Mouse (Mus musculus) heart, embryonic 16.5 days (tissue): ENCODE measurements around the gene Mfn2. TPM values are rescaled to one million over a fixed set of nuclear protein-coding genes. Genes with fewer than 3 reads are reported as not detected.

Experiments
- ATAC-seq: fragments of 200-750 bp; cut with Nextera tagmentation; replicated peaks from 2 replicates; pipeline ENCODE4 v1.8.0; 2017; ENCODE audit warnings: moderate number of reproducible peaks; ENCODE audit not compliant: insufficient read depth, low FRiP score; ENCODE audit errors: extremely low read depth
- H3K27ac ChIP-seq: fragments of 300-500 bp; sonication (generic); 2 replicates; pipeline ENCODE4 v1.5.1; 2014; ENCODE audit warnings: mild to moderate bottlenecking, low read length, control low read depth, moderate library complexity
- H3K27me3 ChIP-seq: fragments of 300-500 bp; sonication (generic); 2 replicates; pipeline ENCODE4 v1.6.1; 2014; ENCODE audit warnings: low read length, mixed read lengths; ENCODE audit not compliant: control insufficient read depth, insufficient read depth
- H3K36me3 ChIP-seq: fragments of 300-500 bp; sonication (generic); 2 replicates; pipeline ENCODE4 v1.6.1; 2014; ENCODE audit not compliant: control insufficient read depth, insufficient read depth
- H3K4me1 ChIP-seq: fragments of 300-500 bp; sonication (generic); 2 replicates; pipeline ENCODE4 v1.6.1; 2014; ENCODE audit warnings: low read length, mixed read lengths; ENCODE audit not compliant: control insufficient read depth, insufficient read depth
- H3K4me2 ChIP-seq: fragments of 300-500 bp; sonication (generic); 2 replicates; pipeline ENCODE4 v1.6.1; 2014; ENCODE audit warnings: low read depth, mild to moderate bottlenecking, control low read depth, low read length
- H3K4me3 ChIP-seq: fragments of 300-500 bp; sonication (generic); 2 replicates; pipeline ENCODE4 v1.5.1; 2014; ENCODE audit warnings: mild to moderate bottlenecking, control low read depth, low read length
- H3K9ac ChIP-seq: fragments of 300-500 bp; sonication (generic); 2 replicates; pipeline ENCODE4 v1.6.1; 2014; ENCODE audit warnings: low read length, control low read depth
- H3K9me3 ChIP-seq: fragments of 300-500 bp; sonication (generic); replicated peaks from 2 replicates; pipeline ENCODE4 v1.6.1; 2016; ENCODE audit warnings: low read length; ENCODE audit not compliant: control insufficient read depth
- WGBS: fragments of 180-500 bp; shearing (Covaris S2); extraction: QIAGEN DNeasy Blood & Tissue Kit; methylation state at CpG from one replicate; pipeline ENCODE4 v1.1.7; 2014; 5-methylcytosine and 5-hydroxymethylcytosine counted together
- polyA plus RNA-seq: library from polyadenylated mRNA; unstranded; fragments of >200 nt; fragmentation: Nextera tagmentation; extraction: Ambion mirVana; gene quantifications from 2 replicates; pipeline ENCODE4 v1.2.1, GENCODE M21; 2015

The Mfn2 gene
- polyA plus RNA-seq, 1 experiment from 2014 or later = 164 TPM

DNA sequence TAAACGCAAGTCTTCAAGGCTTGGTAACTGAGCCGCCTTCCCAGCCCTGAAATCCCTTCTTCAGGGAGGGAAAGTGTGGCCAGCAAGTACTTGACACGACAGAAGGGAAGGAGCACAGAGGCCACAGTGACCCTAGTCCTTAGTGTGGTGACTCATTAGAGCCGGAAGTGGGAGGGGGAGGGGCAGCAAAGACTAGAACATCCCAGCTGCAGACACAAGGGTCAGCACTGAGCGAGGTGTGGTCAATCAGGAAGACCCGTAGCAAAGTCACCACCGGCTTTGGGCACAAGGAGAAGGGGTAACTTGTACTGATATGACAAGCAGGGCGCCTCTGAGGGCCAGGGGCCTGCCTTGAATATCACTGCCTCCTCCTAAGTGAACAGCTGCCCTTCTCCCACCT lies 23.2 kb upstream of the Mfn2 start:
- Histone ChIP-seq H3K9ac (no peak overlapping the region), H3K4me1 (peaks cover under 1% of the 10 kb centered on the region; the same call in 1 of the 2 replicates), H3K36me3 (peaks cover 48% of the 10 kb centered on the region), H3K9me3 (no peaks in the 10 kb centered on the region), H3K4me3 (no peak overlapping the region), H3K27ac (no peak overlapping the region), H3K4me2 (no peak overlapping the region), H3K27me3 (no peaks in the 10 kb centered on the region)
- no peak for ATAC-seq
- WGBS = 40% methylated on average over 8 of the region's 8 CpGs

DNA sequence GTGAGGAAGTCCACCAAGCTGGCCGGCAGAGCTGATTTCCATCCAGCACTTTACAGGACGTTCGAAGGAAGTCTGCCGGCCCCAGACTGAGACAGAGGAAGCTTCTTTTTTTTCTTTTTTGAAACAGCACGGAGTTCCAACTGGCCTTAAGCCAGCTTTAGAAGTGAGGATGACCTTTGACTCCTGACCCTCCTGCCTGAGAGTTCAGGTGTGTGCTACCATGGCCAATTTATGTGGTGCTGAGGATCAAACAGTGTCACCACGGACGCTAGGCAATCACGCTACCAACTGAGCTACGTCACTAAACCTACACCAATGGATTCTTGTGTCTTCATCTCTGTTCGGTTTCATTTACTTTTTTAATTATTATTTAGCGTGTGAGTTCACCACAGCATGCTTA lies 17.8 kb upstream of the Mfn2 start:
- WGBS = 69% methylated on average over 11 of the region's 11 CpGs
- H3K4me2 ChIP-seq = no peak overlapping the region
- no peak overlapping the region for H3K4me3 ChIP-seq
- ATAC-seq = no peak
- no peaks in the 10 kb centered on the region for H3K4me1 ChIP-seq
- no peak overlapping the region for H3K27ac ChIP-seq
- H3K36me3 ChIP-seq = peaks cover 45% of the 10 kb centered on the region
- H3K27me3 ChIP-seq = no peaks in the 10 kb centered on the region
- H3K9me3 ChIP-seq = no peaks in the 10 kb centered on the region
- no peak overlapping the region for H3K9ac ChIP-seq

DNA sequence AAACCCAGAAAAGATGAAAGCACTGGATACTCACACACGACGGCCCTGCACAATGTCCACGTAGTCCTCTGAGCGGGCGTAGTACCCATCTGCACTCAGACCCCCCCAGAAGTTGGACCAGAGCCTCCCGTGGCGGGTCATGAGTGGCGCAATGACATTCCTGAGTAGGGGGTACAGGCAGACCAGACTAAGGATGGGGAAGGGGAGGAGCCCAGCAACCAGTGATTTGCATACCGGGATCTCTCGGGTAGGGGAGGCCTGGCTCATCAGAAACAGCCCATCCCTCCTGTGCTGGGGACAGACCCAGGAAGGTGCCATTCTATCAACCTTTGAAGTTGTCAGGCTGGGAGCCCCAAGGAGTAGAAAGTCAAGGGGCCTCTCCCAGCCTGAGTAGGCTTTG lies 16.5 kb upstream of the Mfn2 start:
- 54% methylated on average over 10 of the region's 10 CpGs for WGBS
- H3K36me3 ChIP-seq = peaks cover 49% of the 10 kb centered on the region

GRCm38 (mm10) chr4:147918459-147919121 lies 14.1 kb upstream of the Mfn2 start:
- peak; percentile 38; the same call in 1 of the 2 replicates for ATAC-seq

More for the DNA sequence above, 16.5 kb upstream of the Mfn2 start:
- Histone ChIP-seq H3K4me3 (no peak overlapping the region), H3K9me3 (no peaks in the 10 kb centered on the region), H3K27ac (no peak overlapping the region), H3K4me1 (no peaks in the 10 kb centered on the region), H3K4me2 (no peak overlapping the region), H3K27me3 (no peaks in the 10 kb centered on the region), H3K9ac (no peak overlapping the region)
- ATAC-seq = no peak

DNA sequence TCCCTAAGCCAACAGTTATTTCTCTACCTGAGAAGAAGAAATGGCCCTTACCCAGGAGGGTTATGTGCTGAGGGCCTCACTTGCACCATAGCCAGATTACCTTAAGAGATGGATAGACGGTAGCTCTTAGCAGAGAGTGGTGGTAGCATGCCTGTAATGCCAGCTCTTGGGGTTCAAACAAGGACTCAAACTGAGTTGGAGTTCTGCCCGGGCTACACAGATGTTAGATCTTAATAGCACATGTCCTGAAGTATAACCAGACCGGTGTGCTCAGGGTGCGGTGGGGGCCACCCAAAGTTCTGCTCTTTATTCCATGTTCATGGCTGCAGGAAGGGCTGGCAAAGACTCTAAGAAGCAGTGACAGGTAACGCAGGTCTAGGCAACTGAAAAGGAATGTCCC lies 5.0 kb upstream of the Mfn2 start:
- peaks cover 26% of the 10 kb centered on the region for H3K36me3 ChIP-seq
- WGBS = 77% methylated on average over 5 of the region's 5 CpGs
- no peaks in the 10 kb centered on the region for H3K9me3 ChIP-seq
- no peak overlapping the region for H3K27ac ChIP-seq
- peaks cover 7% of the 10 kb centered on the region; the same call in 1 of the 2 replicates for H3K4me1 ChIP-seq
- H3K9ac ChIP-seq = no peak overlapping the region
- H3K4me3 ChIP-seq = no peak overlapping the region
- H3K27me3 ChIP-seq = no peaks in the 10 kb centered on the region
- no peak for ATAC-seq
- H3K4me2 ChIP-seq = no peak overlapping the region

More at GRCm38 (mm10) chr4:147918459-147919121, 14.1 kb upstream of the Mfn2 start:
- no peak overlapping the region for H3K27ac ChIP-seq
- 54% methylated on average over 7 of the region's 7 CpGs for WGBS
- no peak overlapping the region for H3K9ac ChIP-seq
- H3K4me1 ChIP-seq = no peaks in the 10 kb centered on the region
- no peaks in the 10 kb centered on the region for H3K9me3 ChIP-seq
- H3K36me3 ChIP-seq = peaks cover 46% of the 10 kb centered on the region
- H3K4me2 ChIP-seq = no peak overlapping the region
- no peak overlapping the region for H3K4me3 ChIP-seq
- no peaks in the 10 kb centered on the region for H3K27me3 ChIP-seq

GRCm38 (mm10) chr4:147906230-147906629 lies 1.7 kb upstream of the Mfn2 start:
- Histone ChIP-seq H3K27ac (no peak overlapping the region), H3K9me3 (no peaks in the 10 kb centered on the region), H3K4me3 (no peak overlapping the region), H3K9ac (no peak overlapping the region), H3K36me3 (peaks cover 22% of the 10 kb centered on the region; the same call in 1 of the 2 replicates), H3K27me3 (no peaks in the 10 kb centered on the region), H3K4me1 (peaks cover 24% of the 10 kb centered on the region), H3K4me2 (no peak overlapping the region)
- 67% methylated on average over 5 of the region's 5 CpGs for WGBS
- no peak for ATAC-seq

DNA sequence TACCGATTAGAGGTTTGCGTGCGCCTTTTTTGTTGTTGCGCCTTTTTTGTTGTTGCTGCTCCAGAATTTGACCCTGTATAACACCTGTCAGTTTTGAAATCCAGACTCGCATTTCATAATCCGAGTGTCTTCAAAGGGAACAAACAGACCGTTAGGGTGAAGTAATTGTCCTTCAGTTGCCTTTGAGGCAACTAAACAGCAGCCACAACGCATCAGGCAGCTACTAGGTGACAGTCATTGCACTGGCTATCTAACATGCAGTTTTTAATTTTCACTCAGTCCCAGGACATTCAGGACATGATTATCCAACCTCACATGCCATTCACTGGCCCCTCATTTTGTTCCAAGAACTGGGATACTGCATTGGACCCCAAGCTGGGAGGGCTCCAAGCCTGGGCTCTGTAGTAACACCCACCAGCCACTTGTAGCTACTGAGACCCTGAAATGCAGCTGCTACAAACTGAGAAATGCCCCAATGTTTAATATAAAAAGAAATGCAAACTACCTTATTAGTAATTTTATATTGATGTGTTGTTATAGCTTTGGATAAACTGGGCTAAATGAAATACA lies 671 bp upstream of the Mfn2 start:
- Histone ChIP-seq H3K4me3 (peak overlapping the region; percentile 93), H3K27me3 (no peaks in the 10 kb centered on the region), H3K9ac (peak overlapping the region; percentile 99), H3K36me3 (peaks cover 20% of the 10 kb centered on the region), H3K9me3 (no peaks in the 10 kb centered on the region), H3K4me2 (peak overlapping the region; percentile 70), H3K4me1 (peaks cover 34% of the 10 kb centered on the region), H3K27ac (peak overlapping the region; percentile 91)
- 1% methylated on average over 8 of the region's 8 CpGs for WGBS
- ATAC-seq = peak; percentile 8

- peak overlapping the region; percentile 67 for H3K4me2 ChIP-seq
- peak overlapping the region; percentile 93 for H3K4me3 ChIP-seq
- H3K9ac ChIP-seq = peak overlapping the region; percentile 99
- H3K27ac ChIP-seq = peak overlapping the region; percentile 91
- peaks cover 27% of the 10 kb centered on the region for H3K36me3 ChIP-seq
- H3K27me3 ChIP-seq = no peaks in the 10 kb centered on the region
- WGBS = 64% methylated on average over 3 of the region's 3 CpGs
- peaks cover 43% of the 10 kb centered on the region for H3K4me1 ChIP-seq
- no peaks in the 10 kb centered on the region for H3K9me3 ChIP-seq
- no peak for ATAC-seq
These were observed 903 bp downstream of the Mfn2 start for GRCm38 (mm10) chr4:147903601-147904000.

GRCm38 (mm10) chr4:147902906-147903500 lies 1.5 kb downstream of the Mfn2 start:
- Histone ChIP-seq H3K9ac (peak overlapping the region; percentile 99; the same call in 1 of the 2 replicates), H3K4me1 (peaks cover 48% of the 10 kb centered on the region), H3K9me3 (no peaks in the 10 kb centered on the region), H3K27me3 (no peaks in the 10 kb centered on the region), H3K4me2 (peak overlapping the region; percentile 67), H3K36me3 (peaks cover 32% of the 10 kb centered on the region), H3K27ac (peak overlapping the region; percentile 40), H3K4me3 (peak overlapping the region; percentile 93; the same call in 1 of the 2 replicates)
- 78% methylated on average over 12 of the region's 12 CpGs for WGBS
- no peak for ATAC-seq
